Mouse (Mus musculus) adrenal gland, postnatal 14 days (tissue): ENCODE results near the gene Slc24a4. TPM values are rescaled to one million over a fixed set of nuclear protein-coding genes. Genes with fewer than 3 reads are reported as not detected.
"Not testable (repeated sequence)": the region's sequence is repeated elsewhere in the genome, so short reads cannot be mapped to it uniquely, and the experiment has no call there.

Experiments used
- DNase-seq: peaks from one replicate; pipeline ENCODE4 v3.0.0; 2021; ENCODE audit warnings: mixed read lengths
- total RNA-seq: library from RNA; stranded (reverse); gene quantifications from 2 replicates; pipeline ENCODE4 v1.2.3, GENCODE M21; 2021

Gene Slc24a4
- total RNA-seq, 1 experiment from 2014 or later: 0.85 TPM

- no peak for DNase-seq
Observed at GRCm38 (mm10) chr12:102166691-102167261, 38.2 kb downstream of the Slc24a4 start.

DNA sequence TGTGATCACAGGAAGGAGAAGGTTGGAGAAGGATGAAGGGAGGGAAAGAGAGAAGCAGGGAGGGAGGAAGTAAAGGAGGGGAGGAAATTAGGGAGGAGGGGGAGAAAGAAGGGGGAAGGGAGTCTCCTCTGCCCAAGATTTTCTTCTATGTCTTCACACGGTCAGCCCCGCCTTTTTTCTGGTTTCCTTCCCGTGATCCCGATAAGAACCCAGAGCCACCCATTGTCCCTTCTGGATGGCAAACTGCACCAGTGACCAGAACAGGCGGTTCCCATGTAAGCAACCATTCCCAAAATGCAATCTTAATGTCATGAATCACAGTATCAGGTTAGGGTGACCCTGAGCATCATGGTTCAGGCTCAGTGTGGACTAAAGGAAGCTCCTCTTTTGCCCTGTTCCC, 38.8 kb downstream of the Slc24a4 start:
- DNase-seq: no peak

DNA sequence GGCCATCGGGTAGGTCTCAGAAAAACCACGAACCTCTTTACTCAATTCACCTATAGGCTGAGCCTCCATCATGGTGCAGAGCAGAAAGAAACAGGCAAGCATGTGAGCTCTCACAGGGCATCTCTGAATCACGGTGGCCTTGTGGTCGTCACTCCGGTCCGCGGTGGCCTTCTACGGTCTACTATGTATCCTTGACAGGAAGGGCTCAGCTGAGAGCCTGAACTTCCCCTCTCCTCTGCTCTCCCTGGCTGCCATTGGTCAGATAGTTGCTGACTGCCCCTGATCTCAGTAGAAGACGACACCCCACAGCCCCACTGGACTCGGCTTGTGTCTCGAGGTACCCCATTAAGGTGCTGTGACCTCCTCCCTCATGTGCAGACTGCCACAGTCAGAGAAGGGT, 44.2 kb downstream of the Slc24a4 start:
- peak; percentile 71 for DNase-seq

DNA sequence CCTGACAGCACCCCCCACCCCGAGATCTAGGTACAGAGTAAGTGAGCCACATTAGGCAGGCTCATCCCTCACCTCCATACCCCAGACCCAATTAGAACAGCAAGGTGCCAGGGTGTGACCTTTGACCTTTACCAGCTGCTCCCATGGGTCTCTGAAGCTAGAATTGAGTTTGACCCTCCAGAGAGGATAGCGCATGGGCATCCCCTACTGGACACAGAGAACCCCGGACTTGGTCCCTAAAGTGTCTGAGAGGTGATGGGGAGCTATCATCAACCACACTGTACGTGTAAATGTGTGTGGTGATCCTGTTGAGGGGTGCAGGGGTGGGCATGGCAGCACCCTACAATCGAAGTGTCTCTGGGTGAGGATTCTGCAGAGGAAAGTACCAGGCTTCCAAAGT, 44.8 kb downstream of the Slc24a4 start:
- DNase-seq: no peak

DNA sequence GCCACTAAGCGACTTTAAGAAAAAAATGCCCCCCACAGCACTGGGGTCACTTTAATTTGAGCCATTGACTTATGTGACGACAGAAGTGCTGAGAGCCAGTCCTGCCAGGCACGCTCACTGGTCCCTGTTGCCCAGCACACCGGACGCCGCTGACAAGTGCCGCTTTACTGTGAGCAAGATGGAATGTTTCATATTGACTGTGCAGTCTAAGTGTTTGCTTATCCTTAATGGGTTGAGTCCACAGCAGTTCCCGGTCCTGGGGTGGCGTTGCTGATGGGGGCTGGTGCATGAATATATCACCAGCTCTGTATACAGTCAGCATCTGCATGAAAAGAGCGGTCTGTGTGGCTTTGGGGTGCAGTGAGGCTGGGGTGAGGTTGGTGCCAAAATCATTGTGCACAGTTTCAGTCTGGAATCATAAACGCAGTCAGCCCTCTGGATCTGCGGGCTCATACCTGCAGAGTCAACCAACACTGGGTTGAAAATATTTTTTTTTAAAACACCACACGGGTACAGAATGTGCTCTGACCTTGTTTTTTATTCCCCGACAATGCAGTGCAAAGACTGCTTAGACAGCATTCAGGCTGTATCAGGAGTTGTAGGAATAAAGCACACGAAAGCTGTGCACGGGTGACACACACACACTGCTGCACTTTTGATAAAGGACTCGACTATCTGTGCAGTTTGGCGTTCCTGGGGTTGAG, 52.0 kb downstream of the Slc24a4 start:
- no peak for DNase-seq

DNA sequence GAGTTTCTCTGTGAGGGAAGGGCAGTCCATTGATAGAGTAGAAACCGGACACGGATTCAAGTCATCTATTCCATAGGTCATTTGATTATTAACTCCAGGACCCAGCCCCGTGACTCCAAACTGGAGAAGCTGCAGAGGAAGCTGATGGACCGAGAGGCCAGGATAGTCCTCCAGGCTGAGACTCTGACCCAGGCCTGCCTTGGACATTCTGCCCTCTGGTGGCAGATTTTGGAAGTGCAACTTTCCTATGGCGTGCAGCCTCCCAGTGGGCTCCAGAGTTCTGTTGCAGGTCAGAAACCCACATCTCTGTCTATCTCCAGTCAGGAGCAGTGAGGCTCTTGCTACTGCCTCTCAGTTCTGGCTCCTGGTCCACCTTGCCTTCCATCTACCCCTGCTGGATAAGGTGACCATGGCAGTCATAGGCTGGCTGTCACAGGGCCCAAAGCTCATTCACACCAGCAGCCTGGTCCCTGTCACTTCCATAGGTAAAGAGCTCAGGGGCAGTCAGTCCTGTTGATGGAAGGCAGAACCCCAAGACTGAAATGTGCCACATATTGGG, 53.3 kb downstream of the Slc24a4 start:
- peak; percentile 80 for DNase-seq

DNA sequence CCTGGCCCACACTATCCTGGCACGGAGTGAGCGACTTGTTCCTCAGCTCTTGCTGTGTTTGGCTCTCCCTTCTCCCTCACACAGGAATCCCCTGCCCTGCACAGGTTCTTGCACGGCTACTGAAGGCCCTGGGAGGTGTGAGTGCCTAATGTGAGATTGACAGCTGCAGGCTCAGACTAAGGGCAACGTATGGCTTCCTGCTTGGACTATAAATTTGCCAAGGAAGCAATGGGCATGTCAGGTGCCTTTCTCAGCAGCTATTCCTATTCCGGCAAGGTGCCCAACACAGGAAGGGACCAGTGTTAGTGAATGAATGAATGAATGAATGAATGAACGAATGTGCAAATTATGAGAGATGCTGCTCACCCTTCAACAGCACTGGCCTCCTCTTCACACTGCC, 54.1 kb downstream of the Slc24a4 start:
- no peak for DNase-seq

DNA sequence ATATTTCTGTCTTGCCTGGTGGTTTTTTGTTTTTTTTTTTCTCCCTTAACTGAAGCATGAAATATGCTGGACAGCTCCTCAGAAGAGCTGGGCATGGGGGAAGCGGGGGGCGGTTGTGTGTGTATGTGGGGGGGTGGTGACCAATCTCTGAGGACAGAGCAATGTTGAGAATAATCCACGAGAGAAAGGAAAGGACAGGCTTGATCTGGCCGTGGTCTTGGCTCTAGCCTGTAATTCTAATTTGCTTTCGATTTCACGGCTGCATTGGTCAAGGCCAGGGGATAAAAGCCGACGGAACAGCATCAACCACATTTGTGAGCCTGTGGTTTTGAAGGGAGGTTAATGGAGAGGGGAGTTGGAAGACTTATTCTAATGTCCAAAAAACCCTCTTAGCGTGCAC, 54.7 kb downstream of the Slc24a4 start:
- peak; percentile 33 for DNase-seq

GRCm38 (mm10) chr12:102190820-102191219, 62.3 kb downstream of the Slc24a4 start:
- no peak for DNase-seq

DNA sequence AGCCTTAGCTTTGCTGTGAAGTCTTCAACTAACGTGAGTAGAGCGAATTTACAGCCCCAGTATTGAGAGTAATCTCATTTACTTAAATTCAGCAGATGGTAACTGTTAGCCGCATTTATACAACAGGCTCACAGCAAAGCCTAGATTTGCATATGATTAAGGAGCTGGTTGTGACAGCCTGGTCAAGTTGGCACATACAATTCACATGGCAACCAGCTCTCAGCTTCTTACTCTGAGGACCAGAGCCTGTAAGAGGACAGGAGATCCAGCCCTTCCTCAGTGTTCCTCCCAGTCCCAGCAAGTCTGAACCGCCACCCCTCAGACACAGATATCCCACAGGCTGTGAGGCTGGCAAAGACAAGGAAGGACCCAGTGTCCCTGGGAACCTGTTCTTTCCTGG, 73.0 kb downstream of the Slc24a4 start:
- no peak for DNase-seq

GRCm38 (mm10) chr12:102202901-102203300, 74.4 kb downstream of the Slc24a4 start:
- DNase-seq: peak; percentile 42

- no peak for DNase-seq
Observed at GRCm38 (mm10) chr12:102206471-102206870, 77.9 kb downstream of the Slc24a4 start.

GRCm38 (mm10) chr12:102207245-102207644, 78.7 kb downstream of the Slc24a4 start:
- DNase-seq: no peak

- no peak for DNase-seq
Observed at GRCm38 (mm10) chr12:102210801-102211200, 82.3 kb downstream of the Slc24a4 start.

GRCm38 (mm10) chr12:102223404-102223803, 94.9 kb downstream of the Slc24a4 start:
- DNase-seq: no peak

GRCm38 (mm10) chr12:102224112-102224511, 95.6 kb downstream of the Slc24a4 start:
- DNase-seq: not testable (repeated sequence)

GRCm38 (mm10) chr12:102225165-102225564, 96.6 kb downstream of the Slc24a4 start:
- no peak for DNase-seq

GRCm38 (mm10) chr12:102235551-102235950, 107.0 kb downstream of the Slc24a4 start:
- no peak for DNase-seq

- DNase-seq: no peak
Observed at GRCm38 (mm10) chr12:102236317-102236716, 107.8 kb downstream of the Slc24a4 start.

GRCm38 (mm10) chr12:102242076-102242722, 113.7 kb downstream of the Slc24a4 start:
- peak; percentile 29 for DNase-seq

DNA sequence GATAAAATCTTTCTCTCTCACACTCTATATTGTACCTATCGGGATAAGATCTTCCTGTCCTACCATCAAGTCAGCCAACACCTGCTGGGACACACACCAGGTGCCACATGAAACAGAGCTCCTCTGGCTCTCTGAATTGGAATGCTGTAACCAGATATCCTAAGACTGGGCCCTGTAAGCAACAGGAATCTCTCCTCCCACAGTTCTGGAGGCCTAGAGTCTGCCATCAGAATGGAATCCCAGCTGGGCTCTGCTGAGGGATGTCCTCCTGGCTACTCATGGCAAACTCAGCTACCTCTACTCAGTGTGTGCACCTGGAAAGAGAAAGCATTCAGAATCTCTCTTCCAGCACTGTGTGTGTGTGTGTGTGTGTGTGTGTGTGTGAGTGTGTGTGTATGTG, 115.4 kb downstream of the Slc24a4 start:
- no peak for DNase-seq

DNA sequence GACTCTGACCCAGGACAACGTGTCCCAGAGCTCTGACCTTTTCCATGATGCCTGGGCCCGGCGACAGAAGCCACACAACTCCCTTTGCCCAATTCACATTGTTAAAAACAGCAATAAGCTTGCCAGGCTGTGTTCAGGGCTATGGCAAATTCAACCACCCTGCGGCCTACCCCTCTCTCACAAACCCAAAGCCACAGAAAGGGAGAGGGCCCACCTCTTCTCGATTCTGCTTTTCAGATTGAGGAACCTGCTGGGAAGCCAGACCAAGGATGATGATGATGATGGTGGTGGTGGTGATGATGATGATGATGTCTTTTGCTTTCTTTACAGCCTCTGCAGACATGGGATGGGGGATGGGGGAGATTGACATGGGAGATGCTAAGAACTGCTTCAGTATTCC, 117.7 kb downstream of the Slc24a4 start:
- no peak for DNase-seq

DNA sequence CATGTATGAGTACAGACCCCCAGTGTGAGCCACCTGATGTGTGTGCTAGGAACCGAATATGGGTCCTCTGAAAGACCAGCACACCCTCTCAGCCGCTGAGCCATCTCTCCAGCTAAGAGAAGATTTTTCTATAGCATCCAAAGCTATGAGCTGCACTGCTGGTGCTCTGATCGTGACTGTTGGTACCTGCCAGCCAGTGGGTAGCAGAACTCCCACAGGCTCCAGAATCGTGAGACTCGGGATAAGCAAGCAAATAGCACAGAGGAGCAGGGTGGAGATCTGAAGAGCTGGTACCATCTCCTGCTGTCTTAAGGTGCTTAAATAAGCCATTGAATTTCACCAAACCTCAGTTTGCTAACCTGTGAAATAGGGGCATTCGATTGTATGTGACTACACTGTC, 119.6 kb downstream of the Slc24a4 start:
- DNase-seq: no peak
